Mouse (Mus musculus): ENCODE measurements at regions not wholly inside any gene's neighbourhood (a gene's known extent, or its start where the extent isn't known, plus 50 kb on each side); places are given as distances from the start of the nearest gene placed in this dataset.

DNA sequence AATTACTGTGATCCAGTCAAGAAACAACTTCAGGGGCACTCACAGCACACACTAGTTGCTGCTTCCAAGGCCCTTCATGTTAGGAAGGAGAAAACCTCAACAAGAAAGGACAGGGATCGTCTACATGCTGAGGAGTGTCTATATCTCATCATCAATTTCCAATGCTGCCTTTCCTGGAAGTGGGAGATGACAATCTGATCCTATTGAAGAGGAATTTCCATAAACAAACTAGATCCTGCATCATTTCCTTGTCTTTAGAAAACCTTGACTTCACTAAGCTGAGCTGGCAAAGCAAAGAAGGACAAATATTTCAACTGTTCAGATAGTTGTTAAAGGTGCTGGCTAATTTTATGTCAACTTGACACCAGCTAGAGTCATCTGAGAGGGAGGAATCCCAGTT, 83.5 kb upstream of the Rapgef5 start:
- DNase-seq, result no peak

DNA sequence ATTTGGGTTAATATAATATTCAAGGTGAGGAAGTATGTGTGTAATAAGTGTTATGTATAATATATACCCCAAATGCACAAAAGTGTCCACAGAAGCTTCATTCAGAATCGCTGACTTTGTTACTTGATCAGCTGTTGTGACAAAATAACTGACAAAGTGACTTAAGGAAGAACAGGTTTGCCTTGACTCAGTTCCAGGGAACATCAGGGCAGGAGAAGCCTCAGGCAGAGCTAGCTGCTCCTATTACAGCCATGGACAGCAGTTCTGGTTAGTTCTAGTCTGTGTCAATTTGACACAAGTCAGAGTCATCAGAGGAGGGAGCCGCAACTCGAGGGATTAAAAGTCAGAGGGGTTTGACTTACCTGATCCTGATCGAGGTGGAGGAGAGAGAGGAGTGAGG, 79.3 kb upstream of the Rapgef5 start:
- no peak for DNase-seq

DNA sequence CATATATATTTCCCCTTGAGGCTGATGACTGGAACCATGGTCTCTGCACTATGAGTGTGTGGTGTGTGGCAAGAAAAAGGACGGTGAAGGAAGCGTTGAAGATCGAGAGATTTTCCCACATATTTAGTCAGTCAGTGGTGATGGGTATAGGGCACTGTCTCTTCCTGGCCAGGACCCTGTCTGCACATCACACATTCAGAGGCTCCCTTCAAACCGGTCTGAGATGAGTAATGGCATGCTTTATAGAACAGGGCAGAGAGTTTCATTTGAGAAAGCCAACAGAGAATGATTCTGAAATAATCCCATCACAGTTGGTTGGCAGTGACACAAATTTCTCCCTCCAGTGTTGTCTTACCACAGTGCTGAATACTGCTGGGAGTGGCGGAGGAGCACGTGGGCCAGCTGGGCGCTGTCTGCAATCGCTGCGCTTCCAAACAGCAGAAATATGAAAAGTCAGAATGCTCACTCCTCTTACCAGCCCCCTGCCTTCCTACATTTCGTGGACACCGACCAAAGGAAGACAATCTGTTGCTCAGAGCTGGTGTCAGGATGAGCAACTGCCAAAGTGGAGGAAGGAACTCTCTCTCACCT, 77.2 kb upstream of the Rapgef5 start:
- DNase-seq, result no peak

DNA sequence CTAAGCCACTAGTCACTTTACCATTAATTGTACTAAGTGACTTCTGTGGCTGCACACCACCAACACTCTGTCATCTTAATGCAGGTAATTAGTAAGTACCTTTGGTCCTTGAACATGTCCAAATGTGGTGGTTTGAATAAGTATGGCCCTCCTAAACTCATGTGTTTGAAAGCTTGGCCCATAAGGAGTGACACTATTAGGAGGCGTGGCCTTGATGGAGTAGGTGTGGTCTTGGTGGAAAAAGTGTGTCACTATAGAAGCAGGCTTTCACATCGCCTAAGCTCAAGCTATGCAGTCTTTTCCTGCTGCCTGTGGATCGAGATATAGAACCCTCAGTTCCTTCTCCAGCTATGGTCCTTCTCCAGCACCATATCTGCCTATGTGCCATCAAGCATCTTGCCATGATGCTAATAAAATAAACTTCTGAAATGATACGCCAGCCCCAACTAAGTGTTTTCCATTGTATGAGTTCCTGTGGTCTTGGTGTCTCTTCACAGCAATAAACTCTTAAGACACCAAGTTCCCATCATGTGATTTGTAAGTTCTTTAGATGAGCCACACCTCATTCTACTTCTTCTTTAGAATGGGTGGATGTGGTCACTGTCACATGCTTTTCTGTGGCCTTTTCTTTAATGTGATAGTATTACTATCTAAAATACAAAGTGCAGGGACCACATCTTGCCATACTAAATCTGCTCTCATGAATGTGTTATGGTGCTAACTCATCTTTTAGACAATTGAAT, 71.9 kb upstream of the Rapgef5 start:
- DNase-seq, result no peak

DNA sequence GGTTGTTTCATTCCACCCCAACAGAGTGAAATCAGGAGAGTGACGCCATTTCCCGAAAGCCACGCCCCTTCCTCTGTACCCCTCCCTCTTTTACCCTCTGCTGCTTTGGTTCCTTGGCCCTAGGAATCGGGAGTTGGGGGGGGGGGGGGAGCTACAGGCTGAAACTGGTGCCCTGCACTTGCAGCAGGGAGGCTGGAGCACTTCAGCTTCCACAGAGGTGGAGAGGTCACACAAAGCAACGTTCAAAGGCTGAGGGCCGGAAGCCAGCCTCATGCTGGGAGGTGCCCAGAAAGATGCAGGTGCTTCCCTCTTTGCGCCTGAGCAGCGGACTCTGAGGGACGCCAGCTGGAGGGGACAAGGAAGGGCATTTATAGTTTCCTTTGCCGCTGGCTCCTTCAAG, 69.1 kb upstream of the Rapgef5 start:
- no peak for DNase-seq

DNA sequence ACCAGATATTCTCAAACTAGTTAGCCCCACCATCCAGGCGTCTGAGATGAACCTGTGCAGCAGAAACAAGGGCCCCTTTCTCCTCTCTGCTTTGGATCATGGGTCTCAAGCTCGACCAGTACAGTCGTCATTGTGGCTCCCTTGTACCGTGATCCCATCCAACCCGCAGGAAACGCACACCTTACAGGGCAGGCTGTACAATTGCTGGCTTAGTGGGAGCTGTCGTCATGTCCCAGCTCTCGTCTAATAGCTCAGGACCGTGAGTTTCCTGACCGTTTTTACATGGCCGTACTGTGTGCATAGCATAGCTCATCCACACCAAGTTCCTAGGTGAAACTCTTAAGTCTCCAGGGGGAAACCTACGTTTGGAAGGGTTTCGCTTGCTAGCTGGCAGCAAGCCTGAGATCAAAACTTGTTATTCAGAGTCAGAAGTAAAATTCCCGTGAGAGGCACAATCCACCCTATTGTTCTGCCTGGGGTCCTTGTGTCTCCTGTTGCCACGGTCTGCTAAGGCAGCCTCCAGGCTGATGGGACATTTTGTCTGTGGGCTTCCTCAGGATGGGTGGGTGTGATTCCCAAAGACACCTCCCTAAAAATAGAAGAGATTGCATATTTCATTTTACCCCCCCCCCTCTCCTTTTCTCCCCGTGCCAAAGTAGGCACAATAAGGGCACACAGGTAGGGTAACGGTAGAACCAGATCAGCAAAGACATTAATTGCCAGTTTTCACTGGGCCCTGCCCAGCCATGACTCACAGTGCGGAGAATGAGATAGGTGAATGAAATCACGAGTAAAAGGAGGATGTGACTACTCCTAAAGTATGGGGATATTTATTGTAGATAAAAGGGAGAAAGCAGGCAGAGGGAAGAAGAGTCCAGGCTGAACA, 68.2 kb upstream of the Rapgef5 start:
- DNase-seq, result no peak

DNA sequence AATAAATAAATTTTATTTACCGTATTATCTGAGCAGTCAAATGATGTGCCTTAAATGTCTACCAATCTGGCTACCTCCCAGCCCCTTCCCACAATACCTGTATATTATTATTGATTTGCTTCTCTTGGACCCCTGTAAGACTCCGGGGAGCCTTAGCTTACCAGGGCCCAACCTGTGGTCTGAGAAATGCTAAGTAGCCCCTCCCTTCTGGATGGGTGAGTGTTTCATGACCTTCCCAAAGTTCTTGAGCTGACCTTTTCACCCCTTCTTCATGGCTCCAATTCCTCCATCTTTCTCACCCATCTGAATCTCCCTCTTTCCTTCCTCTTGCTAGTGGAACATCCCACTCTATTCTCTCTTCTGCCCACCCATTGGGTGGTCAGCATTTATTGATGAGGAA, 67.2 kb upstream of the Rapgef5 start:
- DNase-seq, result no peak

DNA sequence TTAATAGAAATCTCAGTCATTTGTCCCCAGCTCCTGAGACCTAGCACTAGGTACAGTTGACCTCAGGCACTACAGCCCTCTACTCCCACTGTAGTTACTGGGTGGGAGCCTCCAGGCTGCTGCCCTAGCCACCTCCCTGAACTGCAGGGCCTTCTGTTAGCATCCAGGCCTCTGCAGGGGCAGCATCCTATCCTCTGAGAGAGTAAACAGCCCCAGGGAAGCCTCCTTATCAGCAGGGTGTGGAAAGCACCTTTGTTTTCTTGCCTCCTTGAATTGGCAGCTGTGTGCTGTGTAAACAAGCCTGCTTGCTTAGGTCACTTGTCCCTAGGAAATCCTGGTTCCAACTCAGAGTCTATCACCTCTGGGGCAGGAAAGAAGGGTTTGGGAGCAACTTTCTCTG, 66.2 kb upstream of the Rapgef5 start:
- DNase-seq, result no peak

DNA sequence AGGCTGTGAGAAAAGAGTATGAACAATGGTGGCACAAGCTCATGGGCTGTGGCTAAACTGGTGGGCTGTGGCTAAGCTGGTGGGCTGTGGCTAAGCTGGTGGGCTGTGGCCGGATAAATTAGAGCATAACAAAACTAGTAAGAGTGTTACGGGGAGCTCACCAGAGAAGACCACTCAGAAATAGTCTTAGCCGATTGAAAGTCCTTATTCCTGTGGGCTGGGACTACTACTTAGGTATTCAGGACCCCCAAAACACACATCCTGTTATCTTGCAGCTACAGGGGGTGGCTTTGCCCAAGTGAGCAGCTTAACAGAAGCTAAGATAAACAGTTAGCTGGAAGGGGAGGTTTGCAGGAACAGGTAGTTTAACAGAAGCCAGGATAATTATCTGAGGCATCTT, 65.4 kb upstream of the Rapgef5 start:
- DNase-seq, result no peak

DNA sequence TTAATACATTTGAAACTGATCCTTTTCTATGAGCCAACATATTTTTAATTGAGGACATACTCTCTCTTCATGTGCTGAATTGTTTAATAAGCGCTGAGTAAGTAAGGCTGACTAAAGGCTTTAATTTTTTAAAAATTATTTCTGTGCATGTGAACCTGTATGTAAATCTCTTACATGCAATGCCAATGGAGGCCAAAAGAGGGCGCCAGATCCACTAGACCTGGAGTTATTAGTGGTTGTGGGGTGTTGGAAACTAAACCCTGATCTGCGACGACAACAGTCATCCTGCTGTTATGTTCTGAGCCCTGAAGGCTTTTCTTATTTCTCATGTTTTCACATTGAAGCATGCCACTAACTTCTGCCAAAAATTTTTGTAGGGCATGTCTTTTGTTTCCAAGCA, 64.8 kb upstream of the Rapgef5 start:
- DNase-seq, result no peak

DNA sequence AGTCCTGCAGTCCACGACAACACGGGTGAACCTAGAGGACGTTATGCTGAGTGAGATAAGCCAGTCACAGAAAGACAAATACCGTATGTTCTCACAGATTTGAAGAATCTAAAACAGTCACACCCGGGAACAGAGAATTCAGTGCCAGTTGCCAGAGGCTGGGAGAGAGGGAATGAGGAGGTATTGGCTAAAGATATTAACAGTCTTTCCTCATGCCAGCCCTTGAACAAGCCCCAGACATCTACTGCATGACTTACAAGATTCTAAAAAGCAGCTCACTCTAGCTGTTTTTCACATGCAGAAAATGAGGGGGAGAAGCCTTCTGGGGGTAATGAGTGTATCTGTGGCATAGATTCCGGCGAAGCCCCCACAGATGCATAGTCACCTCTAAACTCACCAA, 60.5 kb upstream of the Rapgef5 start:
- no peak for DNase-seq

DNA sequence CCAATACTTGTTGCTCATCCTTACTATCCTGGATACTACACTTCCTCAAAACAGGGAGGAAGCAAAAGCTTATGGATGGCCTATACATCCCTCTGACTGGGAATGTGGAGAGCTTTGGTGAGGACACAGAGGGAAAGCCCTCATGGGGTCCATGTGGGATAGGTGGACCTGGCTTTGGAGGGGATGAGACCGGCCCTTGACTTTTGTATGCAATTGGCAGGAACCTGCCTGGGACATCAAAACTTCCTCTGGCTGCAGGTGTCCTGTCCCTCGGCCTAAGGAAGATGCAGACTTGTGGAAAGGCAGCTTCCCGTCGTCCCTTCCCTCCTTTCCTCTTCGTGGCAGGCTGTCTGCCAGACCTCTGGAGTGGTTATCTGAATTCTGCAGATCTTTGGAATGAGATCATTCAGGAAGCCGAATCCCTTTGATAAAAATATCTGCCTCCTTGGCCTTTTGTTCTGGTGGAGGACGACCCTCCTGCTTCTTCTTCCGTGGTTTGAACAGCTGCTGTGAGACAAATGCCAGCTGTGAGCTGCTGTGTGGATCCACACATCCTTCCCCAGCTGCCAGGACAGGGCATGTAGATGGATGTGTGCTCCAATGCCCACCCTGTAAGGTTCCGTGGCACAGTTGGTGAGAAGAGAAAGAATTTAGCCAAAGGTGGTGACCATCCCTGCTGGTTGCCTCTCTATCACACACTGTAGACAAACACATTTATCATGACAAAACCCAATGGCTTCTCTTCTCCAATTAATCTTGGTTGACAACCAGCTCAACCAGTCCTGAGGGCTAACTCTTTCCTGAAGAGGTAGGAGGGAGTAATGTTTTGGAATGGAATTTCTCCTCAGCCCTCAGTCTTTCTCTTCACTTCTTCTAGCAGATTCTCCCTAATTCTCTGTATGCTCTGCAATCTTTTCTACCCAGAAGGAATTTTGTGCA, 57.9 kb upstream of the Rapgef5 start:
- no peak for DNase-seq

DNA sequence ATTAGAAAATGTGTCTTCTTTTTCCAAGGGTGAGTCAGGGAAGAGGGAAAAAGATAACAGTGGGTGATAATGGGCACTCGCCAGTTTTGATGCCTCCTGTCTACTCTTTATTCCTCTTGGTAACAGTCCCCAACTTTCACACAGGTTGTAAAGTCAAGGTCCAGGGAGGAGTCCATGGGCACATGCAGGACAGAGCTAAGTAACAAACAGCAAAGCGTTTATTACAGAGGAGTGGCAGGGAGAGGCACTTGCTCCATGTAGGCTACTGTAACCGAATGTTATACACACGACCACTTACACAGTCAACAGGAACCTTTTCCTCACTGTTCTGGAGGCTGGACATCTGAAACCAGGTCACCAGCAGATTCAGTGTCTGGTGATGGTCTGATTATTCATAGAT, 56.7 kb upstream of the Rapgef5 start:
- no peak for DNase-seq

DNA sequence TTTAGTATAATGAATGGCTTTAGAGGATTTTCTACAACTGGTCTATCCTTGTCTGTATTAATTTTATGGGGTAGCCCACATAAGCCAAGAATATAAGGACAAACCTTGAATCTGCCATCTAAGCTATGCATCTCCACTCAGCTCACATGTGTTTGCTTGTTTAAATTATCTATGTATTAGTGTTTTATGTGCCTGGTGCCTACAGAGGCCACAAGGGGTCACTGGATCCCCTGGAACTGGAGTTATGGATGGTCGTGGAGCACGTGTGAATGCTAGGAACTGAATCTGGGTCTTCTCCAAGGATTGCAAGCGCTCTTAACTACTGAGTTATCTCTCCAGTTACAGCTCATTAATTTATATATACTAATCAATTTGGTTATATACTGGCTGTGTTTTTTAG, 51.1 kb upstream of the Rapgef5 start:
- DNase-seq, result no peak

DNA sequence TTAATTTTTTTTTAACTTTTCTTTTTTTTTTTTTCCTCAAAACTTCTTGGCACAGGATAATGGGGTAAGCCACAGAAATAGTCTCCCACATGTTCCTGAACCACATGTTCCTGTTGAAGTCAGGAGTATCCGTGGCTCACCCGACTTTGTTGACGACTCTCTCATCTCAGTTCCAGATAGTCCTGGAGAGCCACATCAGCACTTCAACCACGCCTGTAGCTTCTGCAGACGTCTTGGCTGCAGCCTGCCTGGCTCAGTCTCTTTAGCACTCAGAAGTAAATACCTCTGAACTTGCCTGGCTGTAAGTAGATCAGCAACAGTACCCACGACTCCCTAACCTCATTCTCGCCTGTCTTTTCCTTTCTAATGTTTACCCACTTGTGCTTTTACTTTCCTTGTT, 50.3 kb upstream of the Rapgef5 start:
- no peak for DNase-seq
